Mouse (Mus musculus) intestine, embryonic 15.5 days (tissue): ENCODE measurements around the gene Cacna1d. TPM values are rescaled to one million over a fixed set of nuclear protein-coding genes. Genes with fewer than 3 reads are reported as not detected.

Experiments used
- ATAC-seq: fragments of 200-750 bp; cut with Nextera tagmentation; 2 replicates; pipeline ENCODE4 v1.8.0; 2017; ENCODE audit warnings: moderate TSS enrichment, moderate library complexity
- H3K27ac ChIP-seq: fragments of 300-500 bp; sonication (generic); 2 replicates; pipeline ENCODE4 v1.5.1; 2015; ENCODE audit warnings: mild to moderate bottlenecking, inconsistent platforms
- H3K27me3 ChIP-seq: fragments of 300-500 bp; sonication (generic); replicated peaks from 2 replicates; pipeline ENCODE4 v1.6.1; 2015; ENCODE audit warnings: inconsistent platforms
- H3K36me3 ChIP-seq: fragments of 300-500 bp; sonication (generic); 2 replicates; pipeline ENCODE4 v1.6.1; 2015; ENCODE audit warnings: inconsistent platforms
- H3K4me1 ChIP-seq: fragments of 300-500 bp; sonication (generic); replicated peaks from 2 replicates; pipeline ENCODE4 v1.6.1; 2015; ENCODE audit warnings: inconsistent platforms
- H3K4me2 ChIP-seq: fragments of 300-500 bp; sonication (generic); replicated peaks from 2 replicates; pipeline ENCODE4 v1.6.1; 2015; ENCODE audit warnings: mild to moderate bottlenecking, inconsistent platforms
- H3K4me3 ChIP-seq: fragments of 300-500 bp; sonication (generic); replicated peaks from 2 replicates; pipeline ENCODE4 v1.5.1; 2015; ENCODE audit warnings: inconsistent platforms
- H3K9ac ChIP-seq: fragments of 300-500 bp; sonication (generic); 2 replicates; pipeline ENCODE4 v1.6.1; 2015; ENCODE audit warnings: inconsistent platforms
- H3K9me3 ChIP-seq: fragments of 300-500 bp; sonication (generic); 2 replicates; pipeline ENCODE4 v1.6.1; 2016; ENCODE audit warnings: inconsistent platforms
- WGBS: fragments of 180-500 bp; shearing (Covaris S2); methylation state at CpG from one replicate; pipeline ENCODE4 v1.1.7; 2015; 5-methylcytosine and 5-hydroxymethylcytosine counted together
- polyA plus RNA-seq: library from polyadenylated mRNA; unstranded; fragments of >200 nt; fragmentation: Nextera tagmentation; extraction: Ambion mirVana; gene quantifications from 2 replicates; pipeline ENCODE4 v1.2.1, GENCODE M21; 2015

The Cacna1d gene
- polyA plus RNA-seq, 1 experiment from 2014 or later = 3.5 TPM

GRCm38 (mm10) chr14:30172821-30173755 lies 318.2 kb downstream of the Cacna1d start:
- Histone ChIP-seq H3K4me2 (no peak overlapping the region), H3K4me3 (no peak overlapping the region), H3K4me1 (no peaks in the 10 kb centered on the region), H3K9ac (no peak overlapping the region), H3K36me3 (no peaks in the 10 kb centered on the region), H3K9me3 (no peaks in the 10 kb centered on the region), H3K27me3 (no peaks in the 10 kb centered on the region), H3K27ac (no peak overlapping the region)
- WGBS = 67% methylated on average over 12 of the region's 12 CpGs
- no peak for ATAC-seq

GRCm38 (mm10) chr14:30171593-30171992 lies 319.7 kb downstream of the Cacna1d start:
- Histone ChIP-seq H3K27me3 (no peaks in the 10 kb centered on the region), H3K9me3 (no peaks in the 10 kb centered on the region), H3K9ac (no peak overlapping the region), H3K27ac (no peak overlapping the region), H3K4me1 (no peaks in the 10 kb centered on the region), H3K4me3 (no peak overlapping the region), H3K4me2 (no peak overlapping the region), H3K36me3 (no peaks in the 10 kb centered on the region)
- WGBS = 85% methylated on average over 6 of the region's 6 CpGs
- no peak for ATAC-seq

- Histone ChIP-seq H3K4me2 (no peak overlapping the region), H3K9me3 (no peaks in the 10 kb centered on the region), H3K27me3 (no peaks in the 10 kb centered on the region), H3K4me1 (no peaks in the 10 kb centered on the region), H3K4me3 (no peak overlapping the region), H3K36me3 (no peaks in the 10 kb centered on the region), H3K9ac (no peak overlapping the region), H3K27ac (no peak overlapping the region)
- WGBS = 64% methylated on average over 6 of the region's 6 CpGs
- ATAC-seq = no peak
These were observed 320.2 kb downstream of the Cacna1d start for GRCm38 (mm10) chr14:30171008-30171407.

- ATAC-seq = no peak
- Histone ChIP-seq H3K4me1 (no peaks in the 10 kb centered on the region), H3K27me3 (no peaks in the 10 kb centered on the region), H3K9me3 (no peaks in the 10 kb centered on the region), H3K4me3 (no peak overlapping the region), H3K36me3 (no peaks in the 10 kb centered on the region), H3K9ac (no peak overlapping the region), H3K4me2 (no peak overlapping the region), H3K27ac (no peak overlapping the region)
- WGBS = 74% methylated on average over 5 of the region's 5 CpGs
These were observed 321.8 kb downstream of the Cacna1d start for GRCm38 (mm10) chr14:30169455-30169854.

- no peak overlapping the region for H3K9ac ChIP-seq
- H3K27me3 ChIP-seq = no peaks in the 10 kb centered on the region
- H3K9me3 ChIP-seq = no peaks in the 10 kb centered on the region
- WGBS = 74% methylated on average over 3 of the region's 3 CpGs
- no peak overlapping the region for H3K4me3 ChIP-seq
- H3K27ac ChIP-seq = no peak overlapping the region
- no peak overlapping the region for H3K4me2 ChIP-seq
- ATAC-seq = no peak
- H3K36me3 ChIP-seq = no peaks in the 10 kb centered on the region
- no peaks in the 10 kb centered on the region for H3K4me1 ChIP-seq
These were observed 322.4 kb downstream of the Cacna1d start for GRCm38 (mm10) chr14:30168902-30169301.

- Histone ChIP-seq H3K27me3 (no peaks in the 10 kb centered on the region), H3K9me3 (no peaks in the 10 kb centered on the region), H3K4me2 (no peak overlapping the region), H3K9ac (no peak overlapping the region), H3K4me3 (no peak overlapping the region), H3K27ac (no peak overlapping the region), H3K36me3 (no peaks in the 10 kb centered on the region), H3K4me1 (no peaks in the 10 kb centered on the region)
- no peak for ATAC-seq
- 62% methylated on average over 3 of the region's 3 CpGs for WGBS
These were observed 322.9 kb downstream of the Cacna1d start for GRCm38 (mm10) chr14:30168387-30168786.

GRCm38 (mm10) chr14:30167606-30168005 lies 323.6 kb downstream of the Cacna1d start:
- ATAC-seq = no peak
- Histone ChIP-seq H3K9ac (no peak overlapping the region), H3K27me3 (no peaks in the 10 kb centered on the region), H3K27ac (no peak overlapping the region), H3K4me3 (no peak overlapping the region), H3K4me1 (no peaks in the 10 kb centered on the region), H3K36me3 (no peaks in the 10 kb centered on the region), H3K4me2 (no peak overlapping the region), H3K9me3 (no peaks in the 10 kb centered on the region)
- WGBS = 87% methylated on average over 7 of the region's 7 CpGs

GRCm38 (mm10) chr14:30166036-30166435 lies 325.2 kb downstream of the Cacna1d start:
- Histone ChIP-seq H3K27ac (no peak overlapping the region), H3K4me1 (no peaks in the 10 kb centered on the region), H3K36me3 (no peaks in the 10 kb centered on the region), H3K9ac (no peak overlapping the region), H3K4me3 (no peak overlapping the region), H3K4me2 (no peak overlapping the region), H3K27me3 (no peaks in the 10 kb centered on the region), H3K9me3 (no peaks in the 10 kb centered on the region)
- 88% methylated on average over 11 of the region's 11 CpGs for WGBS
- ATAC-seq = no peak

GRCm38 (mm10) chr14:30163733-30164708 lies 327.2 kb downstream of the Cacna1d start:
- ATAC-seq = no peak
- Histone ChIP-seq H3K27ac (no peak overlapping the region), H3K27me3 (no peaks in the 10 kb centered on the region), H3K36me3 (no peaks in the 10 kb centered on the region), H3K4me1 (no peaks in the 10 kb centered on the region), H3K9ac (no peak overlapping the region), H3K9me3 (no peaks in the 10 kb centered on the region), H3K4me2 (no peak overlapping the region), H3K4me3 (no peak overlapping the region)
- WGBS = 77% methylated on average over 20 of the region's 20 CpGs

GRCm38 (mm10) chr14:30147774-30148173 lies 343.5 kb downstream of the Cacna1d start:
- Histone ChIP-seq H3K27ac (no peak overlapping the region), H3K36me3 (no peaks in the 10 kb centered on the region), H3K4me2 (no peak overlapping the region), H3K9ac (no peak overlapping the region), H3K9me3 (no peaks in the 10 kb centered on the region), H3K4me1 (no peaks in the 10 kb centered on the region), H3K27me3 (no peaks in the 10 kb centered on the region), H3K4me3 (no peak overlapping the region)
- no peak for ATAC-seq
- 57% methylated on average over 7 of the region's 7 CpGs for WGBS

GRCm38 (mm10) chr14:30138379-30138964 lies 352.8 kb downstream of the Cacna1d start:
- H3K4me2 ChIP-seq = no peak overlapping the region
- peak; percentile 24; the same call in 1 of the 2 replicates for ATAC-seq
- H3K4me3 ChIP-seq = no peak overlapping the region
- 45% methylated on average over 11 of the region's 11 CpGs for WGBS
- H3K27me3 ChIP-seq = no peaks in the 10 kb centered on the region
- 0 out of 2 replicates have a peak, but pooled peaks cover 8% of the 10 kb centered on the region for H3K4me1 ChIP-seq
- no peak overlapping the region for H3K9ac ChIP-seq
- H3K36me3 ChIP-seq = no peaks in the 10 kb centered on the region
- H3K27ac ChIP-seq = no peak overlapping the region
- no peaks in the 10 kb centered on the region for H3K9me3 ChIP-seq

GRCm38 (mm10) chr14:30137961-30138360 lies 353.3 kb downstream of the Cacna1d start:
- no peaks in the 10 kb centered on the region for H3K27me3 ChIP-seq
- H3K9ac ChIP-seq = no peak overlapping the region
- 75% methylated on average over 3 of the region's 3 CpGs for WGBS
- H3K4me2 ChIP-seq = no peak overlapping the region
- H3K4me1 ChIP-seq = 0 out of 2 replicates have a peak, but pooled peaks cover 8% of the 10 kb centered on the region
- no peaks in the 10 kb centered on the region for H3K36me3 ChIP-seq
- no peak for ATAC-seq
- no peaks in the 10 kb centered on the region for H3K9me3 ChIP-seq
- H3K4me3 ChIP-seq = no peak overlapping the region
- H3K27ac ChIP-seq = no peak overlapping the region
